Mouse (Mus musculus): Measurements from ENCODE around the gene Hnrnph1. TPM values are rescaled to one million over a fixed set of nuclear protein-coding genes. Genes with fewer than 3 reads are reported as not detected.
A peak's percentile ranks its signal among the peaks of the same experiment; 100 is the strongest.
"Not testable (repeated sequence)": the region's sequence is repeated elsewhere in the genome, so short reads cannot be mapped to it uniquely, and the experiment has no call there.

Hnrnph1 gene
- 100 to 1,000 TPM; 508 to 515 TPM for total RNA-seq (2021)

GRCm38 (mm10) chr11:50376911-50377891, at the start of gene Hnrnph1:
Hnrnph1 (plus strand) TSS chr11:50376990.
- intact Hi-C loops (cut with DNase I), result no loop called here
- DNase-seq, result peak; percentile 99

- intact Hi-C loops (cut with DNase I), result no loop called here
- DNase-seq, result no peak
These were observed 48.6 kb upstream of the Hnrnph1 start for GRCm38 (mm10) chr11:50328075-50328625.

GRCm38 (mm10) chr11:50329378-50329777, 47.4 kb upstream of the Hnrnph1 start:
- no peak for DNase-seq
- intact Hi-C loops (cut with DNase I), result no loop called here

- intact Hi-C loops (cut with DNase I), result no loop called here
- DNase-seq, result peak; percentile 7
These were observed 43.6 kb upstream of the Hnrnph1 start for GRCm38 (mm10) chr11:50333181-50333580.

DNA sequence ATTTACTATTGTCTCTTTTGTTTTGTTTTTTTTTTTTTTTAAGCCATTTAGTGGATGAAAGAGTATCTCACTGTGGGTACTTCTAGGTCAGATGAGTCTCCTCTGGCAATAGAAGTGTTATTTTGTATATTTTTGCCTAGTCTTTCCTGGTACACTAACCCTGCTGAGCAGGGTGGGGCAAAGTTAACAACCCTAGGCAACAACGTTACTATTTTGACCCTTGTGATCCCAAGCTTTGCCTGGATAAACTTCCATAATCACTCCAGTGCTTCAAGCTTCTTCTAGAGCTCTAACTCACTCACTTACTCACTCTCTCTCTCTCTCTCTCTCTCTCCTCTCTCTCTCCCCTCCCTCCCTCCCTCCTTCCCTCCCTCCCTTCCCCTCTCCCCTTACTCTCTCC, 40.7 kb upstream of the Hnrnph1 start:
- intact Hi-C loops (cut with DNase I), result no loop called here

DNA sequence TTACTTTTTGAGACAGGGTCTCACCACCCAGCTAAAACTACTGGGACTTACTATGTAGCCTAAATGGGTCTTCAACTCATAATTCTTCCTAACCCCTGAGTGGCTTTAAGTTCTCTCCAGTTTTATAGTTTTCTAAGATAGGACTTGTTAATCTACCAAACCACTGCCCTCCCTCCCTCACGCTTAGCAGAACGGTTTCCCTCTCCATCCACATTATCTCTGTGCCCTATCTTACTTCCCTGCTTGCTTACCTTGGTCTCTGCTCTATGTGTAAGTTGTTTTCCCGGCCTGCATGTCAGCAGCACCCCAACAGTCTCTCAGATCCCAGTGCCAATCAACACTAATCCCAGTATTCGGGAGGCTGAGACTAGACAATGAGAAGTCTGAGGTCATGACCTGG, 39.9 kb upstream of the Hnrnph1 start:
- intact Hi-C loops (cut with DNase I), result no loop called here
- DNase-seq, result no peak

More for the DNA sequence above, 40.7 kb upstream of the Hnrnph1 start:
- DNase-seq, result no peak

DNA sequence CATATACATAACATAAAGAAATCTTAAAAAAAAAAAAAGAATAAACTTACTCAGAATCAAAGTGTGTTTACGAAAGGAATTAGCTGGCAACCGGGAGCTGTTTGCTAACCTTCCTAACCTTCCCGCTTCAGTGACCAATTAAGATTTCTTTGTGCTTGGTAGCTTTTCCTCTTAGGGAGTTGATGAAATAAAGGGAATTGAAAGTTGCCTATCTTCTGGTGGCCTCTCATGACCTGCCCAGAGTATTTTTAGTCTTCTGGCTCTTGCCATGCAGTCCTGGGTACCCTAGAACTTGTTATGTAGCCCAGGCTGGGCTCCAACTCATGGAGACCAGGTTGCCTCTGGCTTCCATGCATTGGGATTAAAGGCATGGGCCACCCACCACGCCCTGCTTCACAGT, 31.3 kb upstream of the Hnrnph1 start:
- DNase-seq, result no peak
- intact Hi-C loops (cut with DNase I), result no loop called here

- DNase-seq, result no peak
- intact Hi-C loops (cut with DNase I), result no loop called here
These were observed 30.3 kb upstream of the Hnrnph1 start for GRCm38 (mm10) chr11:50346256-50347032.

DNA sequence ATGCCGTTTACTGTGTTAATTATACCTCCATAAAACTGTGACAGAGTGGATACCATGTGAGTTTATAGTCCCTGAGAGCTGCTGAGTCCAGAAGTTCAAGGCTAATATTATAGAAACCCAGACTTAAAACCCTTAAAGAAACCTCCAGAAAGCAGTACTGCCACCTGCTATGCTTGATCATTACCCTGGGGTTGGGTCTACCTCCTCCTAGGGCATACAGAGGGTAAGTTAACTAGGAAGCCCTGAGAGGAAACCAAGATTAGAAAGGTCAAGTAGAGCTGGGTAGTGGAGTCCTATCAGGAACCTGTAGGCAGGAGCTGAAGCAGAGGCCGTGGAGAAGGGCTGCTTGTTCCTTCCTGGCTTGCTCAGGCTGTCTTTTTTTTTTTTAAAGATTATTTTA, 24.6 kb upstream of the Hnrnph1 start:
- no peak for DNase-seq
- intact Hi-C loops (cut with DNase I), result no loop called here

- no peak for DNase-seq
- intact Hi-C loops (cut with DNase I), result no loop called here
These were observed 22.6 kb upstream of the Hnrnph1 start, which contains the start of gene Cby3 for GRCm38 (mm10) chr11:50354162-50354561. Cby3 (plus strand) TSS chr11:50354462.

DNA sequence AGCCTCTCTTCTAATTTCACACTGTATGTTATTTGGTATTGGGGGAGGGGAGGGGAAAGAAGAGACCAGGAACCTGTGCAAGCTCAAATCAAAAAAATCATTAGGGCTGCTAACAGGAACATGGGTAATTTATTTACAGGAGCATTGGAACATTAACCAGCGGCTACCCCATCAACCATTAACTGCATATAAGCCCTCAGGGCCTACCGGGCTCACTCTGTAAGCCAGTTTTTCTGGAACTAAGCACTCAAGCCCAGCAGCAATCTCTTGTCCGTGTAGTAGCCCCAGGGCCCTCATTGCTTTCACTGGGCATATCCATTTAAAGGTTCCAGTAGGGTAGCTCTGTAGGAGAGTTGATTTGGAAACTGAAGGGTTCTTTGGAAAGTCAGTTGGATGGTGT, 21.9 kb upstream of the Hnrnph1 start:
- DNase-seq, result no peak
- intact Hi-C loops (cut with DNase I), result no loop called here

DNA sequence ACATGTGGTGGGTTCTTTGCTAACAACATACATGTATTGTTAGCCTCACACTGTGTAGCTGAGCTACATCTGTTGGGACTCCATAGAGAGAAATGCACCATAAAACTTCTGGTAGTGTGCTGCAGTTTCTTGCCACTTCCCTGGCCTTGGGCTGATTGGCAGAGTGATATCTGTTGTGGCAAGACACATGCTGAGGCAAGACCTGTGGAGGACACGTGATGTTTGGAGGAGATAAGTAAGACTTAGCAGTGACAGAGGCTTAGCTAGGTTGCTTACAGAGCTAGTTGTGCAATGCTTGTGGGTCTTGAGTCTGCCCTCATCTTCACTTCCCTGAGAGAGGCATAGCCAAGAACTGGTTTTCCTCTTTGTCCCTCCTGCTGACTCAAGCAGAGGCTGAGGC, 21.4 kb upstream of the Hnrnph1 start:
- DNase-seq, result no peak
- intact Hi-C loops (cut with DNase I), result no loop called here

DNA sequence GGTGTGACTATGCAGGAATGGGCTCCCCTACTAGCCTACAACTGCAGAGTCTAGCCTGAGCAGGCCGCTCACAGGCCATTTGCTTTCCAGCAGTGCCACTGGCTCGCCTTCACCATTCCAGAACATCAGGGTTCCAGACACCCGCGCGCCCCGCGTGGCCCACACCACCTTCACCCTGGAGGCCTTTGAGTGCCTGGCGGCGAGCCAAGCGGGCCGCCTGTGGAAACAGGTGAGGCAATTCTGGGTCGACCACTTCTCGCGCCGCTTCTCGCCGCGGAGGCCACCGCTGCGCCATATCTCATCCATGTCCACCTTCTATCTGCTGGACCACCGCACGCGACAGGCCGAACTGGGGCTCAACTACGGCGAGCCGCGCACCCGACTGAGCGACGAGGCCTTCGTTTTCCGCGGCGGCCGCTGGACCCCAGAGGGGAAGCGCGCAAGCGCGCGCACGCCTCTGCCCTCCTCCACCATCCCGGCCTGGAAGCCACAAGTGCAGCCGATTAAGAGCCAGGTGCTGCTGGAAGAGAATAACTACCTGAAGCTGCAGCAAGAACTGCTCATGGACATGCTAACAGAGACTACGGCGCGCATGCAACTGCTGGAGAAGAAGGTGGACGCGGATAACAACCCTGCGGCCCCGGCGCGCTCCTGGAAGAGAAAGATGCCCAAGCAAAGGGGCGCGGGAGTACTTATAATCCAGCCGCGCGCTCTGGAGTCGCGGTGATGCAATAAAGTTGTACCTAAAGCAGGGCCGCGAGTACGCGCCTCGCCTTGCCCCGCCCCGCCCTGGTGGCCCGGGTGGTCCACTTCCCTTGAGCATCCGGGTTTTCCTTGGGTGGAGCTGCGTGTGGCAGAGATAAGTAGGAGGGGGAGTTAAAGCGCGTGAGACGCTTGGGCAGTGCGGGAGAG, 17.6 kb upstream of the Hnrnph1 start:
- peak; percentile 49 for DNase-seq
- intact Hi-C loops (cut with DNase I), result no loop called here

- intact Hi-C loops (cut with DNase I), result loop anchor here (10.0 kb wide), 1 partner anchor 126 kb away; the partner anchor contains the start of gene Ltc4s
These were observed 15.5 kb upstream of the Hnrnph1 start for GRCm38 (mm10) chr11:50361282-50361681.

GRCm38 (mm10) chr11:50364548-50364947, 12.2 kb upstream of the Hnrnph1 start:
- intact Hi-C loops (cut with DNase I), result loop anchor here (10.0 kb wide), 1 partner anchor 130 kb away; the partner anchor contains the start of gene Ltc4s
- DNase-seq, result peak; percentile 77

More at GRCm38 (mm10) chr11:50361282-50361681, 15.5 kb upstream of the Hnrnph1 start:
- DNase-seq, result not testable (repeated sequence)

DNA sequence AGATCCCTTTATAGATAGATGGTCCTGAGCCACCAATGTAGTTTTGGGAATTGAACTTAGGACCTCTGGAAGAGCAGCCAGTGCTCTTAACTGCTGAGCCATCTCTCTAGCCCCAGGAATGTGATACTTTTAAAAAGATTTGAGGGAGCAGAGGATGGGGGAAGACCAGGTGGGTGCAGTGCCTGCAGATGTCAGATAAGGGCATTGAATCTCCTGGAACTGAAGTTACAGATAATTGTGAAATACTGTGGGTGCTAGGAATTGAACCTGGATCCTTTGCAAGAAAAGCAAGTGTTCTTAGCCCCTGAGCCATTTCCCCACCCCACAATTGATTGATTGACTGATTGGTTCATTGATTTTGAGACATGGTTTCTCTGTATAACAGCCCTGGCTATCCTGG, 11.5 kb upstream of the Hnrnph1 start:
- intact Hi-C loops (cut with DNase I), result loop anchor here (10.0 kb wide), 1 partner anchor 131 kb away; the partner anchor contains the start of gene Ltc4s
- DNase-seq, result no peak

GRCm38 (mm10) chr11:50367531-50367930, 9.3 kb upstream of the Hnrnph1 start:
- no peak for DNase-seq
- intact Hi-C loops (cut with DNase I), result loop anchor here (10.0 kb wide), 1 partner anchor 133 kb away; the partner anchor contains the start of gene Ltc4s

DNA sequence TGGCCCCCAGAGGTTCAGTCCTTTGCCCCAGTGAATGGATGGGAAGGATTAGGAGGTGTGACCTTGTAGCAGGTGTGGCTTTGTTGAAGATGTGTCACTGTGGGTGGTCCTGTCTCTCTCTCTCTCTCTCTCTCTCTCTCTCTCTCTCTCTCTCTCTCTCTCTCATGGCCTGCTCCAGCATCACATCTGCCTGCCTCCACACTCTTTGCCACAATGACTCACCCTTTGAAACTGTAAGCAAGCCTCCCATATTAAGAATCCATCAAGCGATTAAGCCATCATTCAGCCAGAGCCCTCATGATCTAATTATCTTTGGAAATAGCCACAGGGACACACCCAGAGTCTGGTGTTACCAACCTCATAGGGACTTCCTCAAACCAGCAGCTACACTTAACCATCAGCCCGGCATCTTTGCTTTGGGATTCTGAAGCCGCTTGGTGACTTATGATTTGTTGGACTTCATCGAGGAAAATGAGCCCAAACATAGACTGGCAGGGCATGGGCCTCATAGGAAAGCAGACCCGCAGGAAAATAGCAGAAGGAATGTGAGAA, 7.4 kb upstream of the Hnrnph1 start:
- DNase-seq, result no peak
- intact Hi-C loops (cut with DNase I), result loop anchor here (10.0 kb wide), 1 partner anchor 135 kb away; the partner anchor contains the start of gene Ltc4s

GRCm38 (mm10) chr11:50370969-50371368, 5.8 kb upstream of the Hnrnph1 start:
- intact Hi-C loops (cut with DNase I), result no loop called here
- DNase-seq, result peak; percentile 29
